Mouse (Mus musculus) megakaryocyte progenitor cell, adult 5-6 weeks (primary cell): ENCODE measurements around the gene Gm49369. TPM values are rescaled to one million over a fixed set of nuclear protein-coding genes. Genes with fewer than 3 reads are reported as not detected.
"Not testable (repeated sequence)": the region's sequence is repeated elsewhere in the genome, so short reads cannot be mapped to it uniquely, and the experiment has no call there.

ENCODE experiments used
- ATAC-seq: replicated peaks from 2 replicates; pipeline ENCODE4 v1.8.0; 2016; ENCODE audit warnings: mild to moderate bottlenecking, moderate TSS enrichment, inconsistent platforms; ENCODE audit not compliant: poor library complexity
- total RNA-seq, 2 experiments: library from RNA; stranded (forward) in 1 of 2; stranded (reverse) in 1 of 2; fragments of 157-497, 149-512 nt in 1 of 2; fragments of 200-1000 nt in 1 of 2; gene quantifications; 2 replicates each; pipeline versions ENCODE4 v1.2.3 to v1.2.4; 2015 to 2017

The Gm49369 gene
- total RNA-seq (2015): not detected in 2 replicates
- total RNA-seq (2017): 25.2 and 59.0 TPM in 2 replicates

- no peak for ATAC-seq
These were observed at the start of gene Gm49369 for GRCm38 (mm10) chr7:142382567-142382966. Gene Gm49369, minus strand, starts transcription at chr7:142382667.

GRCm38 (mm10) chr7:142431106-142431505, 48.6 kb upstream of the Gm49369 start:
- no peak for ATAC-seq

GRCm38 (mm10) chr7:142430160-142430678, 47.8 kb upstream of the Gm49369 start:
- ATAC-seq: no peak

- ATAC-seq: peak; percentile 78
These were observed 45.7 kb upstream of the Gm49369 start for GRCm38 (mm10) chr7:142428213-142428612.

- ATAC-seq: no peak
These were observed 43.3 kb upstream of the Gm49369 start for GRCm38 (mm10) chr7:142425641-142426213.

GRCm38 (mm10) chr7:142421826-142422225, 39.4 kb upstream of the Gm49369 start:
- no peak for ATAC-seq

GRCm38 (mm10) chr7:142419887-142420286, 37.4 kb upstream of the Gm49369 start:
- peak; percentile 84 for ATAC-seq

- 0 out of 2 replicates have a peak, but pooled peaks have one; percentile 3 for ATAC-seq
These were observed 36.2 kb upstream of the Gm49369 start for GRCm38 (mm10) chr7:142418679-142419078.

- ATAC-seq: no peak
These were observed 35.6 kb upstream of the Gm49369 start for GRCm38 (mm10) chr7:142418027-142418426.

- no peak for ATAC-seq
These were observed 33.8 kb upstream of the Gm49369 start for GRCm38 (mm10) chr7:142416225-142416624.

- no peak for ATAC-seq
These were observed 32.8 kb upstream of the Gm49369 start for GRCm38 (mm10) chr7:142415314-142415713.

GRCm38 (mm10) chr7:142413285-142413684, 30.8 kb upstream of the Gm49369 start:
- peak; percentile 50; the same call in 1 of the 2 replicates for ATAC-seq

- no peak for ATAC-seq
These were observed 27.1 kb upstream of the Gm49369 start for GRCm38 (mm10) chr7:142409603-142410002.

GRCm38 (mm10) chr7:142408686-142409085, 26.2 kb upstream of the Gm49369 start:
- no peak for ATAC-seq

- ATAC-seq: 0 out of 2 replicates have a peak, but pooled peaks have one; percentile 36
These were observed 25.5 kb upstream of the Gm49369 start for GRCm38 (mm10) chr7:142407935-142408334.

GRCm38 (mm10) chr7:142405134-142405533, 22.7 kb upstream of the Gm49369 start:
- not testable (repeated sequence) for ATAC-seq

GRCm38 (mm10) chr7:142403591-142403990, 21.1 kb upstream of the Gm49369 start:
- ATAC-seq: peak; percentile 71

- ATAC-seq: no peak
These were observed 18.3 kb upstream of the Gm49369 start for GRCm38 (mm10) chr7:142400750-142401142.

- no peak for ATAC-seq
These were observed 17.8 kb upstream of the Gm49369 start for GRCm38 (mm10) chr7:142400112-142400749.

GRCm38 (mm10) chr7:142399250-142399649, 16.8 kb upstream of the Gm49369 start:
- peak; percentile 51 for ATAC-seq

GRCm38 (mm10) chr7:142398052-142398451, 15.6 kb upstream of the Gm49369 start:
- ATAC-seq: peak; percentile 35

GRCm38 (mm10) chr7:142396611-142397010, 14.1 kb upstream of the Gm49369 start:
- ATAC-seq: no peak
